Comparison of ENCODE assay signal across 9 mouse cellular contexts in the genomic region with DNA sequence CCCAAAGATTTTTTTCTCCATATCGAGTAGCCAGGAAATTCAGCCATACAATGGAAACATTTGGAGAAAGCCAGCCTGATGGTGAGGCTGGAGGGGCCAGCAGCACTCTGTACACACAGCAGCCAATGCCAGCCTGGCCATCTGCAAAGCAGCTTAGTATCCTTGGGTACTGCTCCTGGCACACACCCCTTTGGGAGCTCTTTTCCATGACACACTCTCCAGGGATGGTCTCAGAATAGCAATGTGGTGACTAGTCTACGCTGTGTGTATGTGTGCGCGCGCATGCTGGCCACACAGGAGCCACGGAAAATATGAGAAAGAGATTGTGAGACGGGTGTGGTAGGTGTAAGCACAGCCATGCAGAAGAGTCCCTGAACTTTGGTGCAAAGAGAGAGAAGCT.
DNase-seq lines count a peak whose midpoint lies in the region; ATAC-seq lines count a peak whose summit lies in the region.
"Had no signal": no experiment of that assay in that cellular context is flagged by ENCODE, and none has a peak within 500 bp of the region (broad histone marks: within the 10 kb centered on the region; RNA-seq: fewer than 3 reads in every experiment).

No protein-coding gene starts in this region.

- no peak overlapping the region for H3K4me3 ChIP-seq in midbrain, embryonic 11.5 days (ENCODE audit: low read depth, low read length)
- H3K4me3 ChIP-seq: intestine, embryonic 15.5 days had no signal

- peaks cover 4% of the 10 kb centered on the region for H3K4me1 ChIP-seq in midbrain, embryonic 11.5 days (ENCODE audit: control insufficient read depth, insufficient read depth, low read length)

- DNase-seq in layer of hippocampus, adult 8-10 months (ENCODE audit: low spot score in 2 of 2) = peak; percentile 3 to 5
- DNase-seq in layer of hippocampus, adult 9-10 months (ENCODE audit: low spot score) = no peak
- DNase-seq in brain, adult 2 months (ENCODE audit: low read depth, low spot score) = peak; percentile 32
- peak; percentile 30 for DNase-seq in fibroblast of lung, adult 2 months (ENCODE audit: low read depth)
- no peak for DNase-seq in midbrain, embryonic 11.5 days (ENCODE audit: low spot score, missing footprints)
- no peak for DNase-seq in urinary bladder, adult 2 months (ENCODE audit: low spot score)
- DNase-seq in thymus, postnatal 0 days (ENCODE audit: low spot score) = no peak
- DNase-seq: thymus, postnatal 4 days had no signal

- 86% methylated on average over 7 of the region's 7 CpGs for WGBS in midbrain, embryonic 11.5 days

- no peaks in the 10 kb centered on the region for H3K36me3 ChIP-seq in midbrain, embryonic 11.5 days (ENCODE audit: control insufficient read depth, insufficient read depth, low read length)
- H3K36me3 ChIP-seq: intestine, embryonic 15.5 days had no signal

- H3K27ac ChIP-seq in midbrain, embryonic 11.5 days (ENCODE audit: low read depth, low read length) = no peak overlapping the region
- H3K27ac ChIP-seq: intestine, embryonic 15.5 days had no signal

- ATAC-seq in midbrain, embryonic 11.5 days (ENCODE audit: low FRiP score) = peak; percentile 42; the same call in 1 of the 2 replicates
- ATAC-seq: intestine, embryonic 15.5 days had no signal

- no peak overlapping the region for H3K9ac ChIP-seq in midbrain, embryonic 11.5 days (ENCODE audit: low read length)
- H3K9ac ChIP-seq: intestine, embryonic 15.5 days had no signal

- no peaks in the 10 kb centered on the region for H3K27me3 ChIP-seq in midbrain, embryonic 11.5 days (ENCODE audit: control insufficient read depth, insufficient read depth, low read length)
- H3K27me3 ChIP-seq: intestine, embryonic 15.5 days had no signal

- no peaks in the 10 kb centered on the region for H3K9me3 ChIP-seq in midbrain, embryonic 11.5 days (ENCODE audit: control insufficient read depth, low read length)
- H3K9me3 ChIP-seq: intestine, embryonic 15.5 days had no signal

- no peak overlapping the region for H3K4me2 ChIP-seq in midbrain, embryonic 11.5 days
- H3K4me2 ChIP-seq: intestine, embryonic 15.5 days had no signal

Comparison
In these comparisons a context has a peak if more than half of its experiments do, and no peak if none do; other contexts are left out.
1. DNase-seq: peak in layer of hippocampus, adult 8-10 months (2 of 2), brain, adult 2 months (single experiment) and fibroblast of lung, adult 2 months (single experiment); none in layer of hippocampus, adult 9-10 months (single experiment), midbrain, embryonic 11.5 days (single experiment), urinary bladder, adult 2 months (single experiment) and thymus, postnatal 0 days (single experiment).